Mouse (Mus musculus) kidney, embryonic 16.5 days (tissue): Measurements from ENCODE around the gene Arhgdib. TPM values are rescaled to one million over a fixed set of nuclear protein-coding genes. Genes with fewer than 3 reads are reported as not detected.

ENCODE experiments used
- ATAC-seq: fragments of 200-750 bp; cut with Nextera tagmentation; 2 replicates; pipeline ENCODE4 v1.8.0; 2017; ENCODE audit warnings: moderate TSS enrichment; ENCODE audit not compliant: low FRiP score, low TSS enrichment
- H3K27ac ChIP-seq: fragments of 300-500 bp; sonication (generic); 2 replicates; pipeline ENCODE4 v1.5.1; 2014; ENCODE audit warnings: low read length
- H3K27me3 ChIP-seq: fragments of 300-500 bp; sonication (generic); 2 replicates; pipeline ENCODE4 v1.6.1; 2014; ENCODE audit warnings: low read length, control low read depth, mixed read lengths; ENCODE audit not compliant: insufficient read depth
- H3K36me3 ChIP-seq: fragments of 300-500 bp; sonication (generic); 2 replicates; pipeline ENCODE4 v1.6.1; 2014; ENCODE audit warnings: low read length, control low read depth, mixed read lengths; ENCODE audit not compliant: insufficient read depth
- H3K4me1 ChIP-seq: fragments of 300-500 bp; sonication (generic); 2 replicates; pipeline ENCODE4 v1.6.1; 2014; ENCODE audit warnings: low read length, control low read depth, mixed read lengths; ENCODE audit not compliant: insufficient read depth
- H3K4me2 ChIP-seq: fragments of 300-500 bp; sonication (generic); replicated peaks from 2 replicates; pipeline ENCODE4 v1.6.1; 2014; ENCODE audit warnings: low read depth, low read length
- H3K4me3 ChIP-seq: fragments of 300-500 bp; sonication (generic); 2 replicates; pipeline ENCODE4 v1.5.1; 2014; ENCODE audit warnings: mild to moderate bottlenecking, low read length
- H3K9ac ChIP-seq: fragments of 300-500 bp; sonication (generic); replicated peaks from 2 replicates; pipeline ENCODE4 v1.6.1; 2014; ENCODE audit warnings: low read length
- H3K9me3 ChIP-seq: fragments of 300-500 bp; sonication (generic); 2 replicates; pipeline ENCODE4 v1.6.1; 2016; ENCODE audit warnings: low read length, control low read depth
- WGBS: fragments of 180-500 bp; shearing (Covaris S2); extraction: QIAGEN DNeasy Blood & Tissue Kit; methylation state at CpG from one replicate; pipeline ENCODE4 v1.1.7; 2014; 5-methylcytosine and 5-hydroxymethylcytosine counted together
- polyA plus RNA-seq: library from polyadenylated mRNA; unstranded; fragments of >200 nt; fragmentation: Nextera tagmentation; extraction: Ambion mirVana; gene quantifications from 2 replicates; pipeline ENCODE4 v1.2.1, GENCODE M21; 2015

Gene Arhgdib
- polyA plus RNA-seq, 1 experiment from 2014 or later: 67.6 TPM

- Histone ChIP-seq H3K36me3 (no peaks in the 10 kb centered on the region), H3K4me1 (no peaks in the 10 kb centered on the region), H3K27ac (no peak within 1 kb of the TSS), H3K27me3 (no peaks in the 10 kb centered on the region), H3K4me3 (no peak within 1 kb of the TSS), H3K4me2 (no peak within 1 kb of the TSS), H3K9ac (no peak within 1 kb of the TSS), H3K9me3 (no peaks in the 10 kb centered on the region)
- ATAC-seq: no peak
- 85% methylated on average over 8 of the region's 8 CpGs for WGBS
These were observed 18.2 kb downstream of the Arhgdib start, which contains the start of gene Pde6h for GRCm38 (mm10) chr6:136923532-136923931. Gene Pde6h, plus strand, starts transcription at chr6:136923832.

- H3K4me2 ChIP-seq: no peak overlapping the region
- WGBS: 89% methylated on average over 7 of the region's 7 CpGs
- ATAC-seq: no peak
- no peaks in the 10 kb centered on the region for H3K36me3 ChIP-seq
- H3K27ac ChIP-seq: no peak overlapping the region
- H3K4me1 ChIP-seq: peaks cover 3% of the 10 kb centered on the region; the same call in 1 of the 2 replicates
- H3K9me3 ChIP-seq: no peaks in the 10 kb centered on the region
- no peak overlapping the region for H3K4me3 ChIP-seq
- H3K27me3 ChIP-seq: no peaks in the 10 kb centered on the region
- no peak overlapping the region for H3K9ac ChIP-seq
These were observed 18.8 kb downstream of the Arhgdib start for GRCm38 (mm10) chr6:136922871-136923270.

GRCm38 (mm10) chr6:136922080-136922479 lies 19.6 kb downstream of the Arhgdib start, which contains the start of gene Erp27:
Gene Erp27, minus strand, starts transcription at chr6:136922180.
- no peak within 1 kb of the TSS for H3K4me3 ChIP-seq
- ATAC-seq: no peak
- no peaks in the 10 kb centered on the region for H3K36me3 ChIP-seq

GRCm38 (mm10) chr6:136921601-136922000 lies 20.1 kb downstream of the Arhgdib start:
- WGBS: 78% methylated on average over 7 of the region's 7 CpGs
- Histone ChIP-seq H3K4me3 (no peak overlapping the region), H3K36me3 (no peaks in the 10 kb centered on the region), H3K4me2 (no peak overlapping the region), H3K27me3 (no peaks in the 10 kb centered on the region), H3K4me1 (peaks cover 3% of the 10 kb centered on the region; the same call in 1 of the 2 replicates), H3K27ac (no peak overlapping the region), H3K9ac (no peak overlapping the region), H3K9me3 (no peaks in the 10 kb centered on the region)
- ATAC-seq: no peak

More at GRCm38 (mm10) chr6:136922080-136922479, 19.6 kb downstream of the Arhgdib start, which contains the start of gene Erp27:
- Histone ChIP-seq H3K4me1 (peaks cover 3% of the 10 kb centered on the region; the same call in 1 of the 2 replicates), H3K4me2 (no peak within 1 kb of the TSS), H3K9me3 (no peaks in the 10 kb centered on the region), H3K9ac (no peak within 1 kb of the TSS), H3K27ac (no peak within 1 kb of the TSS), H3K27me3 (no peaks in the 10 kb centered on the region)
- WGBS: 63% methylated on average over 5 of the region's 5 CpGs

- H3K4me3 ChIP-seq: no peak overlapping the region
- peaks cover 3% of the 10 kb centered on the region; the same call in 1 of the 2 replicates for H3K4me1 ChIP-seq
- ATAC-seq: peak; percentile 46; the same call in 1 of the 2 replicates
- no peaks in the 10 kb centered on the region for H3K27me3 ChIP-seq
- H3K9ac ChIP-seq: 0 out of 2 replicates have a peak overlapping the region, but pooled peaks have one; percentile 31
- H3K27ac ChIP-seq: no peak overlapping the region
- no peak overlapping the region for H3K4me2 ChIP-seq
- no peaks in the 10 kb centered on the region for H3K36me3 ChIP-seq
- H3K9me3 ChIP-seq: no peaks in the 10 kb centered on the region
- 33% methylated on average over 16 of the region's 16 CpGs for WGBS
These were observed 21.1 kb downstream of the Arhgdib start for GRCm38 (mm10) chr6:136920320-136921257.

- Histone ChIP-seq H3K9me3 (no peaks in the 10 kb centered on the region; the same call in 1 of the 2 replicates), H3K4me2 (no peak overlapping the region), H3K27ac (no peak overlapping the region), H3K9ac (no peak overlapping the region), H3K36me3 (no peaks in the 10 kb centered on the region), H3K27me3 (no peaks in the 10 kb centered on the region), H3K4me3 (no peak overlapping the region), H3K4me1 (peaks cover 11% of the 10 kb centered on the region)
- WGBS: 13% methylated on average over 2 of the region's 2 CpGs
- no peak for ATAC-seq
These were observed 23.8 kb downstream of the Arhgdib start for GRCm38 (mm10) chr6:136917885-136918284.

GRCm38 (mm10) chr6:136915721-136916395 lies 25.8 kb downstream of the Arhgdib start:
- H3K4me1 ChIP-seq: peaks cover 11% of the 10 kb centered on the region
- 79% methylated on average over 8 of the region's 8 CpGs for WGBS
- no peaks in the 10 kb centered on the region for H3K36me3 ChIP-seq
- no peak overlapping the region for H3K4me2 ChIP-seq
- H3K4me3 ChIP-seq: no peak overlapping the region
- no peaks in the 10 kb centered on the region; the same call in 1 of the 2 replicates for H3K9me3 ChIP-seq
- H3K27me3 ChIP-seq: no peaks in the 10 kb centered on the region
- no peak overlapping the region for H3K9ac ChIP-seq
- ATAC-seq: no peak
- H3K27ac ChIP-seq: no peak overlapping the region

GRCm38 (mm10) chr6:136914234-136914633 lies 27.5 kb downstream of the Arhgdib start:
- no peaks in the 10 kb centered on the region for H3K36me3 ChIP-seq
- peaks cover 19% of the 10 kb centered on the region for H3K4me1 ChIP-seq
- 89% methylated on average over 6 of the region's 6 CpGs for WGBS
- no peak overlapping the region for H3K27ac ChIP-seq
- no peaks in the 10 kb centered on the region; the same call in 1 of the 2 replicates for H3K9me3 ChIP-seq
- no peak for ATAC-seq
- no peak overlapping the region for H3K4me3 ChIP-seq
- no peak overlapping the region for H3K9ac ChIP-seq
- H3K27me3 ChIP-seq: no peaks in the 10 kb centered on the region
- no peak overlapping the region for H3K4me2 ChIP-seq

GRCm38 (mm10) chr6:136913384-136914126 lies 28.1 kb downstream of the Arhgdib start:
- ATAC-seq: peak; percentile 53; the same call in 1 of the 2 replicates
- Histone ChIP-seq H3K9me3 (no peaks in the 10 kb centered on the region; the same call in 1 of the 2 replicates), H3K4me2 (peak overlapping the region; percentile 48), H3K9ac (peak overlapping the region; percentile 45), H3K4me3 (0 out of 2 replicates have a peak overlapping the region, but pooled peaks have one; percentile 11), H3K27me3 (no peaks in the 10 kb centered on the region), H3K4me1 (peaks cover 19% of the 10 kb centered on the region), H3K36me3 (no peaks in the 10 kb centered on the region), H3K27ac (peak overlapping the region; percentile 75)
- 14% methylated on average over 18 of the region's 18 CpGs for WGBS
